In the genomic region with DNA sequence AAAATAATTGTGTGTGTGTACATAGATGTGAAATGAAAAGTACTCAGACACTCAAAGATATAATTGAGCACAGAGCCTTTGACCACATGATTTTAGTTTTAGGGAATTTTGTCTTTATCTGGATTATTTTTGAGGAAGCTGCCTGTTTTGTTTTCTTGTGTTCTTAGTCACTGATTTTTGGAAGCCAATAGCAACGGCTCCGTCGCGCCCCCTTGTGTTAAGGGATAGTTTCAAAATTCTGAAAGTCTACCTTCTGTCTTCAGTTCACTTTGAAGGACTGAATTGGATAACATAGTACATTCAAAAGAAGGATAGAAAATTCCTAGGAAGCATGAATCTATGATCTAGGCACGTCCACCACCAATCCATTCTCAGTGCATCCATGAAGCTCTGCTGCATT, we compare ENCODE assay signal across 9 mouse cellular contexts.
A peak's percentile ranks its signal among the peaks of the same experiment; 100 is the strongest.
DNase-seq lines count a peak whose midpoint lies in the region; ATAC-seq and TF ChIP-seq lines count a peak whose summit lies in the region.
"Had no signal": no experiment of that assay in that cellular context is flagged by ENCODE, and none has a peak within 500 bp of the region (broad histone marks: within the 10 kb centered on the region; RNA-seq: fewer than 3 reads in every experiment).

No protein-coding gene starts in this region.

- DNase-seq in forebrain, embryonic 14.5 days (ENCODE audit: low spot score), result peak; percentile 29
- peak; percentile 46 for DNase-seq in midbrain, embryonic 14.5 days
- peak; percentile 70 for DNase-seq in adrenal gland, postnatal 14 days
- DNase-seq in heart, postnatal 4 days, result peak; percentile 69
- DNase-seq in stomach, postnatal 0 days (ENCODE audit: low spot score), result peak; percentile 18
- no peak for DNase-seq in hindbrain, embryonic 14.5 days (ENCODE audit: low spot score)

- no peaks in the 10 kb centered on the region for H3K27me3 ChIP-seq in forebrain, embryonic 14.5 days (replicated peaks; ENCODE audit: control insufficient read depth, insufficient read depth, low read length)
- H3K27me3 ChIP-seq in forebrain, embryonic 12.5 days, result no peaks in the 10 kb centered on the region
- H3K27me3 ChIP-seq in midbrain, embryonic 14.5 days (ENCODE audit: control insufficient read depth, insufficient read depth, low read length), result no peaks in the 10 kb centered on the region
- H3K27me3 ChIP-seq in midbrain, embryonic 13.5 days, result no peaks in the 10 kb centered on the region
- no peaks in the 10 kb centered on the region for H3K27me3 ChIP-seq in stomach, postnatal 0 days (ENCODE audit: control insufficient read depth, insufficient read depth, low read length)
- H3K27me3 ChIP-seq in hindbrain, embryonic 14.5 days (ENCODE audit: control insufficient read depth, insufficient read depth, low read length), result no peaks in the 10 kb centered on the region
- H3K27me3 ChIP-seq: limb, embryonic 15.5 days had no signal

- whole genome bisulfite sequencing in forebrain, embryonic 14.5 days, result 16% methylated on average over 5 of the region's 5 CpGs
- 12% methylated on average over 5 of the region's 5 CpGs for WGBS in forebrain, embryonic 12.5 days
- 24% methylated on average over 5 of the region's 5 CpGs for WGBS in midbrain, embryonic 14.5 days
- WGBS in midbrain, embryonic 13.5 days, result 31% methylated on average over 5 of the region's 5 CpGs
- 24% methylated on average over 5 of the region's 5 CpGs for WGBS in stomach, postnatal 0 days
- WGBS in hindbrain, embryonic 14.5 days, result 23% methylated on average over 5 of the region's 5 CpGs

- no peak overlapping the region for H3K27ac ChIP-seq in forebrain, embryonic 14.5 days (ENCODE audit: low read depth, low read length)
- H3K27ac ChIP-seq in forebrain, embryonic 12.5 days, result no peak overlapping the region
- no peak overlapping the region for H3K27ac ChIP-seq in midbrain, embryonic 14.5 days (replicated peaks; ENCODE audit: low read depth, low read length)
- no peak overlapping the region for H3K27ac ChIP-seq in midbrain, embryonic 13.5 days
- H3K27ac ChIP-seq in stomach, postnatal 0 days (replicated peaks), result no peak overlapping the region
- H3K27ac ChIP-seq in hindbrain, embryonic 14.5 days, result no peak overlapping the region
- H3K27ac ChIP-seq: limb, embryonic 15.5 days had no signal

- no peaks in the 10 kb centered on the region for H3K4me1 ChIP-seq in forebrain, embryonic 14.5 days (ENCODE audit: control insufficient read depth, insufficient read depth, low read length)
- H3K4me1 ChIP-seq in forebrain, embryonic 12.5 days, result no peaks in the 10 kb centered on the region
- peaks cover 6% of the 10 kb centered on the region; the same call in 1 of the 2 replicates for H3K4me1 ChIP-seq in midbrain, embryonic 14.5 days (ENCODE audit: control insufficient read depth, insufficient read depth, low read length)
- no peaks in the 10 kb centered on the region for H3K4me1 ChIP-seq in midbrain, embryonic 13.5 days (replicated peaks)
- no peaks in the 10 kb centered on the region for H3K4me1 ChIP-seq in stomach, postnatal 0 days (replicated peaks; ENCODE audit: control insufficient read depth, insufficient read depth)
- no peaks in the 10 kb centered on the region for H3K4me1 ChIP-seq in hindbrain, embryonic 14.5 days (replicated peaks; ENCODE audit: control insufficient read depth, insufficient read depth, low read length)
- H3K4me1 ChIP-seq: limb, embryonic 15.5 days had no signal

- no peak overlapping the region for H3K4me3 ChIP-seq in forebrain, embryonic 14.5 days (ENCODE audit: low read depth, low read length)
- H3K4me3 ChIP-seq in forebrain, embryonic 12.5 days (replicated peaks), result no peak overlapping the region
- no peak overlapping the region for H3K4me3 ChIP-seq in midbrain, embryonic 14.5 days (replicated peaks; ENCODE audit: low read depth, low read length)
- no peak overlapping the region for H3K4me3 ChIP-seq in midbrain, embryonic 13.5 days (replicated peaks)
- H3K4me3 ChIP-seq in stomach, postnatal 0 days (ENCODE audit: low read depth, low read length), result no peak overlapping the region
- H3K4me3 ChIP-seq in hindbrain, embryonic 14.5 days (replicated peaks; ENCODE audit: low read length), result no peak overlapping the region
- H3K4me3 ChIP-seq: limb, embryonic 15.5 days had no signal

- no peaks in the 10 kb centered on the region for H3K9me3 ChIP-seq in forebrain, embryonic 14.5 days (replicated peaks; ENCODE audit: control insufficient read depth, low read length)
- no peaks in the 10 kb centered on the region for H3K9me3 ChIP-seq in forebrain, embryonic 12.5 days
- H3K9me3 ChIP-seq in midbrain, embryonic 14.5 days (ENCODE audit: control insufficient read depth, low read length), result no peaks in the 10 kb centered on the region
- no peaks in the 10 kb centered on the region for H3K9me3 ChIP-seq in midbrain, embryonic 13.5 days
- no peaks in the 10 kb centered on the region for H3K9me3 ChIP-seq in stomach, postnatal 0 days (ENCODE audit: control insufficient read depth, low read length)
- no peaks in the 10 kb centered on the region for H3K9me3 ChIP-seq in hindbrain, embryonic 14.5 days (ENCODE audit: control insufficient read depth, low read length)
- H3K9me3 ChIP-seq: limb, embryonic 15.5 days had no signal

- peak; percentile 73 for TF ChIP-seq CTCF in stomach, postnatal 0 days (IDR thresholded peaks at IDR 0.05; ENCODE audit: low read depth)

- no peak for TF ChIP-seq EP300 in stomach, postnatal 0 days (optimal IDR thresholded peaks at IDR 0.05)

- H3K4me2 ChIP-seq in forebrain, embryonic 14.5 days (ENCODE audit: low read length), result no peak overlapping the region
- no peak overlapping the region for H3K4me2 ChIP-seq in forebrain, embryonic 12.5 days
- H3K4me2 ChIP-seq in midbrain, embryonic 14.5 days (ENCODE audit: low read length), result no peak overlapping the region
- H3K4me2 ChIP-seq in midbrain, embryonic 13.5 days (replicated peaks), result no peak overlapping the region
- H3K4me2 ChIP-seq in stomach, postnatal 0 days (replicated peaks; ENCODE audit: low read depth), result no peak overlapping the region
- H3K4me2 ChIP-seq in hindbrain, embryonic 14.5 days (replicated peaks), result no peak overlapping the region
- H3K4me2 ChIP-seq: limb, embryonic 15.5 days had no signal

- no peak for ATAC-seq in forebrain, embryonic 14.5 days
- ATAC-seq in forebrain, embryonic 12.5 days (ENCODE audit: low FRiP score), result no peak
- ATAC-seq in midbrain, embryonic 14.5 days (ENCODE audit: low FRiP score, low TSS enrichment), result no peak
- no peak for ATAC-seq in midbrain, embryonic 13.5 days
- no peak for ATAC-seq in stomach, postnatal 0 days (ENCODE audit: low FRiP score, low TSS enrichment)
- ATAC-seq in hindbrain, embryonic 14.5 days (ENCODE audit: low FRiP score), result no peak

- H3K36me3 ChIP-seq in forebrain, embryonic 14.5 days (ENCODE audit: control insufficient read depth, insufficient read depth, low read length), result no peaks in the 10 kb centered on the region
- no peaks in the 10 kb centered on the region for H3K36me3 ChIP-seq in forebrain, embryonic 12.5 days (replicated peaks)
- no peaks in the 10 kb centered on the region for H3K36me3 ChIP-seq in midbrain, embryonic 14.5 days (ENCODE audit: control insufficient read depth, insufficient read depth, low read length)
- no peaks in the 10 kb centered on the region for H3K36me3 ChIP-seq in midbrain, embryonic 13.5 days
- H3K36me3 ChIP-seq in stomach, postnatal 0 days (ENCODE audit: control insufficient read depth, insufficient read depth, low read length), result no peaks in the 10 kb centered on the region
- no peaks in the 10 kb centered on the region for H3K36me3 ChIP-seq in hindbrain, embryonic 14.5 days (replicated peaks; ENCODE audit: control insufficient read depth, insufficient read depth)
- H3K36me3 ChIP-seq: limb, embryonic 15.5 days had no signal

- H3K9ac ChIP-seq in forebrain, embryonic 14.5 days (ENCODE audit: low read length), result no peak overlapping the region
- no peak overlapping the region for H3K9ac ChIP-seq in forebrain, embryonic 12.5 days
- H3K9ac ChIP-seq in midbrain, embryonic 14.5 days (replicated peaks; ENCODE audit: low read length), result no peak overlapping the region
- no peak overlapping the region for H3K9ac ChIP-seq in midbrain, embryonic 13.5 days (replicated peaks)
- no peak overlapping the region for H3K9ac ChIP-seq in stomach, postnatal 0 days (ENCODE audit: low read length)
- no peak overlapping the region for H3K9ac ChIP-seq in hindbrain, embryonic 14.5 days
- H3K9ac ChIP-seq: limb, embryonic 15.5 days had no signal
